Mouse (Mus musculus): Measurements from ENCODE around the gene Ptges3l.
"Not testable (repeated sequence)": the region's sequence is repeated elsewhere in the genome, so short reads cannot be mapped to it uniquely, and the experiment has no call there.

GRCm38 (mm10) chr11:101449596-101449995 lies 24.5 kb upstream of the Ptges3l start:
- not testable (repeated sequence) for TF ChIP-seq MYOG (IDR thresholded peaks at IDR 0.05; ENCODE audit: control insufficient read depth in 1 of 3, insufficient read depth in 1 of 3, insufficient read length in 2 of 3, low read depth in 2 of 3); POLR2AphosphoS2 (IDR thresholded peaks at IDR 0.05; ENCODE audit: insufficient read length, low read depth); USF1 (IDR thresholded peaks at IDR 0.05; ENCODE audit: low read depth); REST (IDR thresholded peaks at IDR 0.05; ENCODE audit: insufficient read depth, insufficient read length); POLR2A (IDR thresholded peaks at IDR 0.05; ENCODE audit: insufficient read length, low read depth)

All from myocyte (in vitro differentiated cells).